In the genomic region with DNA sequence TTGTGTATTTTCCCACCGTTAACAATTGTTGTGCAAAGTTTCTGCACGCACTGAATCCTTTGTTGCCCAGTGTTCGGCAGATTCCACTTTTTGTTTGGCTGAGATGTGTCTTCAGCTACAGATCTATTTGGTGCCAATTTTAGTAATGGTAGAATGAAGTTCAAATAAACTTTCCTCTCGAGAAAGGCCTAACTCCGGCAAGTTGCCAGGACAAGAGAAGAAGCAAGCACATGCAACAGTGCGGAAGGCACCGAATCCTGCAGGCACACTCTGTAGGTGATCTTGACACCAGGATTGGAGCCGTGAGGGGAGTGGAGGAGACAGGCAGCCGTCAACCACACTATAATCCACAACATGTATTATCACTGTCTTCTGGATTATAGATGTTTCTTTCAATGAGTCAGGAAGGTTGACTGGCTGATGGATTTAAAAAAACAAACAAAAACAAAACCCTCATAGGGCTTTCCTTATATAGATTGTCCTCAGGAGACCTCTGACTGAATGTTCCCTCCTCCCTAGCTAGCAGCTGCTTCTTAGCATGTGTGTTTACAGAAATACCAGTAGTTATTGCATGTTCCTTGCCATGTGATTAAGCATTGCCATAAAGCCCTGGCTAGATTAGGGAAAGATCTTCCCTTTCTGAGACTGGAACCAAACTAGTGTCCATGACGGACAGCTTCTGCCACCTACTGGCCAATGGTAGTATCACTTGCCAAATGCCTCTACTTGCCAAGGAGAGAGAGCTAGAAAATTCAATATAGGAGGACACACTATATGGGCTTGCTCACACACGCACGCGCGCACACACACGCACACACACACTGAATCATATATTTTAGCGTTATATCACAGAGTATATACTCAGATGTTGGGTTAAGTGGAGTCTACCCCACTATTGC, we compare ENCODE assay signal across 9 mouse cellular contexts. TPM values are rescaled to one million over a fixed set of nuclear protein-coding genes. Genes with fewer than 3 reads are reported as not detected.
DNase-seq lines count a peak whose midpoint lies in the region; ATAC-seq and TF ChIP-seq lines count a peak whose summit lies in the region.
"Had no signal": no experiment of that assay in that cellular context is flagged by ENCODE, and none has a peak within 500 bp of the region (broad histone marks: within the 10 kb centered on the region; RNA-seq: fewer than 3 reads in every experiment).

No protein-coding gene starts in this region.

- H3K9me3 ChIP-seq in E14TG2a.4 (ENCODE audit: low read length), result no peaks in the 10 kb centered on the region
- H3K9me3 ChIP-seq in lung, embryonic 15.5 days, result no peaks in the 10 kb centered on the region

- TF ChIP-seq POLR2A in brain, embryonic 14.5 days (IDR thresholded peaks at IDR 0.05; ENCODE audit: borderline replicate concordance, extremely low read depth, insufficient read depth, insufficient read length, poor library complexity, severe bottlenecking), result no peak

- 31% methylated on average over 16 of the region's 16 CpGs for WGBS in large intestine, adult 2 months
- WGBS in lung, embryonic 15.5 days, result 28% methylated on average over 16 of the region's 16 CpGs

- TF ChIP-seq CTCF in E14TG2a.4 (conservative IDR thresholded peaks at IDR 0.05; ENCODE audit: low read length), result peak; percentile 84
- peak; percentile 85; the same call in 1 of the 2 replicates for TF ChIP-seq CTCF in brain, embryonic 14.5 days (IDR thresholded peaks at IDR 0.05; ENCODE audit: borderline replicate concordance, extremely low read depth, insufficient read depth, insufficient read length)

- 0 out of 2 replicates have a peak overlapping the region, but pooled peaks have one; percentile 10 for H3K27ac ChIP-seq in lung, embryonic 15.5 days

- no peak overlapping the region for H3K9ac ChIP-seq in lung, embryonic 15.5 days

- H3K36me3 ChIP-seq in E14TG2a.4 (ENCODE audit: insufficient read depth, low read length), result no peaks in the 10 kb centered on the region
- no peaks in the 10 kb centered on the region for H3K36me3 ChIP-seq in lung, embryonic 15.5 days

- peak; percentile 89 for DNase-seq in brain, embryonic 14.5 days (ENCODE audit: low read depth)
- peak; percentile 77 for DNase-seq in fibroblast of lung, adult 2 months (ENCODE audit: low read depth)
- DNase-seq in heart, postnatal 14 days, result peak; percentile 82 to 91
- peak; percentile 38 for DNase-seq in large intestine, adult 2 months (ENCODE audit: low read depth, low spot score)
- DNase-seq in ovary, adult 18-20 months (ENCODE audit: low spot score), result peak; percentile 41
- peak; percentile 40 for DNase-seq in testis, postnatal 14 days (ENCODE audit: low spot score)

- H3K27me3 ChIP-seq in E14TG2a.4 (ENCODE audit: insufficient read depth, low read length), result no peaks in the 10 kb centered on the region
- H3K27me3 ChIP-seq in lung, embryonic 15.5 days, result no peaks in the 10 kb centered on the region

- peak; percentile 83 for ATAC-seq in lung, embryonic 15.5 days (ENCODE audit: borderline replicate concordance, extremely low read depth, low FRiP score, low TSS enrichment)

- intact Hi-C loops in heart, postnatal 14 days (cut with DNase I), result loop anchor here (1.0 to 10.0 kb wide), 5 partner anchors 160 to 684 kb away; no protein-coding TSS in a partner anchor

- no peak overlapping the region for H3K4me3 ChIP-seq in E14TG2a.4 (replicated peaks; ENCODE audit: low read length)
- H3K4me3 ChIP-seq in lung, embryonic 15.5 days, result no peak overlapping the region

- H3K4me1 ChIP-seq in E14TG2a.4 (replicated peaks; ENCODE audit: low read depth, low read length), result peaks cover 6% of the 10 kb centered on the region
- 0 out of 2 replicates have a peak, but pooled peaks cover 5% of the 10 kb centered on the region for H3K4me1 ChIP-seq in lung, embryonic 15.5 days

- no peak overlapping the region for H3K4me2 ChIP-seq in lung, embryonic 15.5 days

RNA-seq across cellular contexts. Expression of gene Spdye4c, which starts 18.0 kb away (rescaled TPM):
- polyA plus RNA-seq in brain, embryonic 14.5 days (2012; rRNA removed), result not detected in 2 replicates
- not detected for total RNA-seq in heart, postnatal 14 days (2021)
- polyA plus RNA-seq in large intestine, adult 2 months (2012; rRNA removed), result not detected in 2 replicates
- not detected in 2 replicates for polyA plus RNA-seq in lung, embryonic 15.5 days (2015; fragmentation: Nextera tagmentation; extraction: Ambion mirVana)
- polyA plus RNA-seq: heart, embryonic 14.5 days had no signal

Comparison
In these comparisons a context has a peak if more than half of its experiments do, and no peak if none do; other contexts are left out.
1. DNase-seq: peak in every context shown above with its lines; median percentile 89 in brain, embryonic 14.5 days; 86 in heart, postnatal 14 days; 77 in fibroblast of lung, adult 2 months; 41 in ovary, adult 18-20 months; 40 in testis, postnatal 14 days; 38 in large intestine, adult 2 months.